ENCODE assay signal across 8 mouse cellular contexts in genomic region chr11:69257807-69258206, GRCm38 (mm10). TPM values are rescaled to one million over a fixed set of nuclear protein-coding genes. Genes with fewer than 3 reads are reported as not detected.
A peak's percentile ranks its signal among the peaks of the same experiment; 100 is the strongest.
DNase-seq lines count a peak whose midpoint lies in the region; ATAC-seq lines count a peak whose summit lies in the region.

No protein-coding gene starts in this region.

- no peaks in the 10 kb centered on the region for H3K27me3 ChIP-seq in forebrain, embryonic 14.5 days (replicated peaks; ENCODE audit: control insufficient read depth, insufficient read depth, low read length)
- no peaks in the 10 kb centered on the region for H3K27me3 ChIP-seq in forebrain, embryonic 16.5 days (replicated peaks; ENCODE audit: control insufficient read depth, insufficient read depth, low read length)
- no peaks in the 10 kb centered on the region for H3K27me3 ChIP-seq in midbrain, embryonic 11.5 days (ENCODE audit: control insufficient read depth, insufficient read depth, low read length)
- H3K27me3 ChIP-seq in midbrain, embryonic 15.5 days (replicated peaks): no peaks in the 10 kb centered on the region

- H3K27ac ChIP-seq in forebrain, embryonic 14.5 days (ENCODE audit: low read depth, low read length): no peak overlapping the region
- H3K27ac ChIP-seq in forebrain, embryonic 16.5 days (ENCODE audit: low read length): no peak overlapping the region
- H3K27ac ChIP-seq in midbrain, embryonic 11.5 days (ENCODE audit: low read depth, low read length): no peak overlapping the region
- H3K27ac ChIP-seq in midbrain, embryonic 15.5 days: no peak overlapping the region

- DNase-seq in forebrain, embryonic 14.5 days (ENCODE audit: low spot score): peak; percentile 80
- peak; percentile 97 for DNase-seq in midbrain, embryonic 11.5 days (ENCODE audit: low spot score, missing footprints)
- DNase-seq in embryo, embryonic 10.5 days (ENCODE audit: low spot score): peak; percentile 78
- peak; percentile 65 for DNase-seq in lung, postnatal 10 days
- no peak for DNase-seq in layer of hippocampus, adult 8-10 months (ENCODE audit: low spot score in 2 of 2)
- DNase-seq in gastrocnemius, postnatal 25 days: no peak

- no peak overlapping the region for H3K4me3 ChIP-seq in forebrain, embryonic 14.5 days (ENCODE audit: low read depth, low read length)
- no peak overlapping the region for H3K4me3 ChIP-seq in forebrain, embryonic 16.5 days (replicated peaks; ENCODE audit: low read length)
- no peak overlapping the region for H3K4me3 ChIP-seq in midbrain, embryonic 11.5 days (ENCODE audit: low read depth, low read length)
- H3K4me3 ChIP-seq in midbrain, embryonic 15.5 days: no peak overlapping the region

- WGBS in forebrain, embryonic 14.5 days: 55% methylated on average over 4 of the region's 4 CpGs
- 48% methylated on average over 4 of the region's 4 CpGs for WGBS in forebrain, embryonic 16.5 days
- 49% methylated on average over 4 of the region's 4 CpGs for WGBS in midbrain, embryonic 11.5 days
- 50% methylated on average over 4 of the region's 4 CpGs for WGBS in midbrain, embryonic 15.5 days

- no peak overlapping the region for H3K4me2 ChIP-seq in forebrain, embryonic 14.5 days (ENCODE audit: low read length)
- no peak overlapping the region for H3K4me2 ChIP-seq in forebrain, embryonic 16.5 days (ENCODE audit: low read length)
- no peak overlapping the region for H3K4me2 ChIP-seq in midbrain, embryonic 11.5 days
- no peak overlapping the region for H3K4me2 ChIP-seq in midbrain, embryonic 15.5 days

- H3K9ac ChIP-seq in forebrain, embryonic 14.5 days (ENCODE audit: low read length): no peak overlapping the region
- H3K9ac ChIP-seq in forebrain, embryonic 16.5 days (replicated peaks; ENCODE audit: low read depth, low read length): no peak overlapping the region
- H3K9ac ChIP-seq in midbrain, embryonic 11.5 days (ENCODE audit: low read length): no peak overlapping the region
- no peak overlapping the region for H3K9ac ChIP-seq in midbrain, embryonic 15.5 days

- 0 out of 2 replicates have a peak, but pooled peaks have one; percentile 44 for ATAC-seq in forebrain, embryonic 14.5 days
- no peak for ATAC-seq in forebrain, embryonic 16.5 days
- no peak for ATAC-seq in midbrain, embryonic 11.5 days (ENCODE audit: low FRiP score)
- ATAC-seq in midbrain, embryonic 15.5 days (replicated peaks): no peak

- H3K9me3 ChIP-seq in forebrain, embryonic 14.5 days (replicated peaks; ENCODE audit: control insufficient read depth, low read length): no peaks in the 10 kb centered on the region
- no peaks in the 10 kb centered on the region for H3K9me3 ChIP-seq in forebrain, embryonic 16.5 days (ENCODE audit: control insufficient read depth, low read length)
- H3K9me3 ChIP-seq in midbrain, embryonic 11.5 days (ENCODE audit: control insufficient read depth, low read length): no peaks in the 10 kb centered on the region
- no peaks in the 10 kb centered on the region for H3K9me3 ChIP-seq in midbrain, embryonic 15.5 days

- no peaks in the 10 kb centered on the region for H3K4me1 ChIP-seq in forebrain, embryonic 14.5 days (ENCODE audit: control insufficient read depth, insufficient read depth, low read length)
- no peaks in the 10 kb centered on the region for H3K4me1 ChIP-seq in forebrain, embryonic 16.5 days (replicated peaks; ENCODE audit: control insufficient read depth, insufficient read depth, low read length)
- peaks cover 3% of the 10 kb centered on the region; the same call in 1 of the 2 replicates for H3K4me1 ChIP-seq in midbrain, embryonic 11.5 days (ENCODE audit: control insufficient read depth, insufficient read depth, low read length)
- H3K4me1 ChIP-seq in midbrain, embryonic 15.5 days: no peaks in the 10 kb centered on the region; the same call in 1 of the 2 replicates

- H3K36me3 ChIP-seq in forebrain, embryonic 14.5 days (ENCODE audit: control insufficient read depth, insufficient read depth, low read length): no peaks in the 10 kb centered on the region
- H3K36me3 ChIP-seq in forebrain, embryonic 16.5 days (ENCODE audit: control insufficient read depth, insufficient read depth): no peaks in the 10 kb centered on the region
- H3K36me3 ChIP-seq in midbrain, embryonic 11.5 days (ENCODE audit: control insufficient read depth, insufficient read depth, low read length): no peaks in the 10 kb centered on the region
- no peaks in the 10 kb centered on the region for H3K36me3 ChIP-seq in midbrain, embryonic 15.5 days (replicated peaks)

RNA-seq across cellular contexts. Expression of gene Gucy2e, which starts 21.0 kb away (rescaled TPM):
- 0.35 and 0.41 TPM in 2 replicates for polyA plus RNA-seq in forebrain, embryonic 14.5 days (2014; fragmentation: Nextera tagmentation; extraction: Ambion mirVana)
- 0.56 and 0.68 TPM in 2 replicates for polyA plus RNA-seq in forebrain, embryonic 16.5 days (2015; fragmentation: Nextera tagmentation; extraction: Ambion mirVana)
- polyA plus RNA-seq in midbrain, embryonic 11.5 days (2014; fragmentation: Nextera tagmentation; extraction: Ambion mirVana): 0.04 TPM in 1 of 2 replicates, not detected in the other
- polyA plus RNA-seq in midbrain, embryonic 15.5 days (2015; fragmentation: Nextera tagmentation; extraction: Ambion mirVana): 0.75 and 0.92 TPM in 2 replicates
- total RNA-seq in layer of hippocampus, adult 8-10 months (2022): 1 to 10 TPM; 1.6 to 2.0 (median 1.8) TPM
- not detected for total RNA-seq in gastrocnemius, postnatal 25 days (2021)

Comparison
In these comparisons a context has a peak if more than half of its experiments do, and no peak if none do; other contexts are left out.
1. DNase-seq: peak in forebrain, embryonic 14.5 days (single experiment), midbrain, embryonic 11.5 days (single experiment), embryo, embryonic 10.5 days (single experiment) and lung, postnatal 10 days (single experiment); none in layer of hippocampus, adult 8-10 months (0 of 2) and gastrocnemius, postnatal 25 days (single experiment).